8 mouse cellular contexts compared by ENCODE assay signal in genomic region chr6:77242601-77243406, GRCm38 (mm10). TPM values are rescaled to one million over a fixed set of nuclear protein-coding genes. Genes with fewer than 3 reads are reported as not detected.
DNase-seq lines count a peak whose midpoint lies in the region; ATAC-seq and TF ChIP-seq lines count a peak whose summit lies in the region.

TSS of gene Lrrtm1 (plus strand) at chr6:77242689.

- peak within 1 kb of the TSS; percentile 98 for H3K4me2 ChIP-seq in embryonic facial prominence, embryonic 15.5 days (replicated peaks)
- H3K4me2 ChIP-seq in hindbrain, embryonic 14.5 days (replicated peaks): peak within 1 kb of the TSS; percentile 93
- peak within 1 kb of the TSS; percentile 66 for H3K4me2 ChIP-seq in midbrain, embryonic 14.5 days (ENCODE audit: low read length)

- peak within 1 kb of the TSS; percentile 39 for H3K9ac ChIP-seq in embryonic facial prominence, embryonic 15.5 days
- H3K9ac ChIP-seq in hindbrain, embryonic 14.5 days: peak within 1 kb of the TSS; percentile 73
- peak within 1 kb of the TSS; percentile 77 for H3K9ac ChIP-seq in midbrain, embryonic 14.5 days (replicated peaks; ENCODE audit: low read length)

- CTCF ChIA-PET in Patski (lab: Charles Lee): no interaction called here

- POLR2A ChIA-PET in Patski (lab: Charles Lee): interaction anchor here (0.7 kb wide), 1 partner anchor 138 kb away, joined by 5 read pairs; no protein-coding TSS in a partner anchor

- H3K27me3 ChIP-seq in Patski: peaks cover 17% of the 10 kb centered on the region
- peaks cover 22% of the 10 kb centered on the region for H3K27me3 ChIP-seq in embryonic facial prominence, embryonic 15.5 days
- H3K27me3 ChIP-seq in hindbrain, embryonic 14.5 days (ENCODE audit: control insufficient read depth, insufficient read depth, low read length): no peaks in the 10 kb centered on the region
- H3K27me3 ChIP-seq in midbrain, embryonic 14.5 days (ENCODE audit: control insufficient read depth, insufficient read depth, low read length): peaks cover 17% of the 10 kb centered on the region; the same call in 1 of the 2 replicates

- ATAC-seq in Patski: peak; percentile 29
- peak; percentile 89 for ATAC-seq in embryonic facial prominence, embryonic 15.5 days (ENCODE audit: insufficient number of reproducible peaks, low FRiP score, low TSS enrichment, low read depth)
- ATAC-seq in hindbrain, embryonic 14.5 days (ENCODE audit: low FRiP score): peak; percentile 84
- peak; percentile 88 for ATAC-seq in midbrain, embryonic 14.5 days (ENCODE audit: low FRiP score, low TSS enrichment)
- no peak for ATAC-seq in activated CD4-positive, CD25-positive, alpha-beta regulatory T cell, adult 4 months

- under 1% methylated on average over 53 of the region's 53 CpGs for WGBS in embryonic facial prominence, embryonic 15.5 days
- under 1% methylated on average over 53 of the region's 53 CpGs for WGBS in hindbrain, embryonic 14.5 days
- WGBS in midbrain, embryonic 14.5 days: under 1% methylated on average over 53 of the region's 53 CpGs

- DNase-seq in Patski (ENCODE audit: low read depth, low spot score): no peak
- DNase-seq in adrenal gland, postnatal 36 days: peak; percentile 44 to 50
- peak; percentile 76 for DNase-seq in hindbrain, embryonic 14.5 days (ENCODE audit: low spot score)
- DNase-seq in left cerebral cortex, adult 18-20 months (ENCODE audit: low spot score in 2 of 2): peak; percentile 77 to 86
- DNase-seq in midbrain, embryonic 14.5 days: peak; percentile 92
- DNase-seq in testis, postnatal 14 days (ENCODE audit: low spot score): peak; percentile 41

- TF ChIP-seq CTCF in Patski (IDR thresholded peaks at IDR 0.05): no peak

- in situ Hi-C loops in Patski (cut with MboI; ENCODE audit: low pct_unique_long_range_greater_than_20kb): no loop called here

- H3K4me3 ChIP-seq in embryonic facial prominence, embryonic 15.5 days (replicated peaks): peak within 1 kb of the TSS; percentile 55
- peak within 1 kb of the TSS; percentile 49 for H3K4me3 ChIP-seq in hindbrain, embryonic 14.5 days (replicated peaks; ENCODE audit: low read length)
- peak within 1 kb of the TSS; percentile 58 for H3K4me3 ChIP-seq in midbrain, embryonic 14.5 days (replicated peaks; ENCODE audit: low read depth, low read length)

- H3K27ac ChIP-seq in embryonic facial prominence, embryonic 15.5 days (replicated peaks): peak within 1 kb of the TSS; percentile 44; the same call in 1 of the 2 replicates
- peak within 1 kb of the TSS; percentile 86 for H3K27ac ChIP-seq in hindbrain, embryonic 14.5 days
- H3K27ac ChIP-seq in midbrain, embryonic 14.5 days (replicated peaks; ENCODE audit: low read depth, low read length): peak within 1 kb of the TSS; percentile 90

- H3K36me3 ChIP-seq in embryonic facial prominence, embryonic 15.5 days: no peaks in the 10 kb centered on the region
- no peaks in the 10 kb centered on the region for H3K36me3 ChIP-seq in hindbrain, embryonic 14.5 days (replicated peaks; ENCODE audit: control insufficient read depth, insufficient read depth)
- H3K36me3 ChIP-seq in midbrain, embryonic 14.5 days (ENCODE audit: control insufficient read depth, insufficient read depth, low read length): no peaks in the 10 kb centered on the region

- no peaks in the 10 kb centered on the region for H3K9me3 ChIP-seq in embryonic facial prominence, embryonic 15.5 days (replicated peaks)
- H3K9me3 ChIP-seq in hindbrain, embryonic 14.5 days (ENCODE audit: control insufficient read depth, low read length): no peaks in the 10 kb centered on the region
- H3K9me3 ChIP-seq in midbrain, embryonic 14.5 days (ENCODE audit: control insufficient read depth, low read length): no peaks in the 10 kb centered on the region

- peaks cover 16% of the 10 kb centered on the region for H3K4me1 ChIP-seq in embryonic facial prominence, embryonic 15.5 days
- 0 out of 2 replicates have a peak, but pooled peaks cover 9% of the 10 kb centered on the region for H3K4me1 ChIP-seq in hindbrain, embryonic 14.5 days (replicated peaks; ENCODE audit: control insufficient read depth, insufficient read depth, low read length)
- H3K4me1 ChIP-seq in midbrain, embryonic 14.5 days (ENCODE audit: control insufficient read depth, insufficient read depth, low read length): peaks cover 25% of the 10 kb centered on the region

RNA-seq across cellular contexts. Expression of gene Lrrtm1, which starts in this region (rescaled TPM):
- 0.18 TPM for polyA plus RNA-seq in Patski (2021)
- total RNA-seq in adrenal gland, postnatal 36 days (2021): under 1 TPM; 0.50 to 0.56 TPM
- 12.2 and 15.6 TPM in 2 replicates for polyA plus RNA-seq in embryonic facial prominence, embryonic 15.5 days (2015; fragmentation: Nextera tagmentation; extraction: Ambion mirVana)
- 41.6 and 47.2 TPM in 2 replicates for polyA plus RNA-seq in hindbrain, embryonic 14.5 days (2014; fragmentation: Nextera tagmentation; extraction: Ambion mirVana)
- total RNA-seq in left cerebral cortex, adult 18-20 months (2021): 10 to 100 TPM; 64.1 to 72.1 TPM
- 37.4 and 41.7 TPM in 2 replicates for polyA plus RNA-seq in midbrain, embryonic 14.5 days (2014; fragmentation: Nextera tagmentation; extraction: Ambion mirVana)
- not detected for polyA plus RNA-seq in activated CD4-positive, CD25-positive, alpha-beta regulatory T cell, adult 4 months (2017; shearing (Covaris generic))

Comparison
In these comparisons a context has a peak if more than half of its experiments do, and no peak if none do; other contexts are left out.
1. RNA of gene Lrrtm1 (total RNA-seq): 64.1 to 72.1 TPM in left cerebral cortex, adult 18-20 months; 0.50 to 0.56 TPM in adrenal gland, postnatal 36 days; every median in the first group is over 10 times any median in the second.
2. RNA of gene Lrrtm1 (polyA plus RNA-seq): 41.6 to 47.2 TPM in hindbrain, embryonic 14.5 days, 37.4 to 41.7 TPM in midbrain, embryonic 14.5 days and 12.2 to 15.6 TPM in embryonic facial prominence, embryonic 15.5 days; 0.18 TPM in Patski (single experiment) and not detected in activated CD4-positive, CD25-positive, alpha-beta regulatory T cell, adult 4 months; every median in the first group is over 10 times any median in the second.
3. Peak in ATAC-seq in Patski; RNA of the gene not detected or under 1 TPM.
4. Peak in DNase-seq in adrenal gland, postnatal 36 days; RNA of the gene not detected or under 1 TPM.
5. Peak in every context shown above with its lines, with median percentiles within 50 percentile points of each other: H3K27ac ChIP-seq, H3K4me2 ChIP-seq, H3K4me3 ChIP-seq and H3K9ac ChIP-seq.